Mouse (Mus musculus) heart, adult 2 months (tissue): ENCODE results near the gene 1700007K13Rik.

Source experiments
- CTCF ChIP-seq: fragments of 200-600 bp; IDR thresholded peaks from 2 replicates; pipeline ENCODE4 v1.8.1; 2022; ENCODE audit warnings: antibody characterized with exemption, mild to moderate bottlenecking, moderate library complexity
- EP300 ChIP-seq: fragments of 200-500 bp; IDR thresholded peaks from 2 replicates; pipeline ENCODE4 v1.6.1; 2011; ENCODE audit warnings: low read depth, low read length, control low read depth; ENCODE audit not compliant: insufficient read depth
- POLR2A ChIP-seq: fragments of 200-500 bp; IDR thresholded peaks from 2 replicates; pipeline ENCODE4 v1.6.1; 2011; ENCODE audit warnings: mild to moderate bottlenecking, low read depth, low read length, control low read depth; ENCODE audit not compliant: insufficient read depth

- no peak for TF ChIP-seq CTCF
- TF ChIP-seq POLR2A = no peak
- no peak for TF ChIP-seq EP300
Measured at GRCm38 (mm10) chr2:28513431-28514370, 47.6 kb upstream of the 1700007K13Rik start.
